Mouse (Mus musculus): ENCODE measurements at regions not wholly inside any gene's neighbourhood (a gene's known extent, or its start where the extent isn't known, plus 50 kb on each side); places are given as distances from the start of the nearest gene placed in this dataset.

- ATAC-seq (replicated peaks; ENCODE audit: low read depth, poor library complexity, severe bottlenecking), result no peak
Observed at GRCm38 (mm10) chr2:109562996-109563395, 111.5 kb upstream of the Bdnf start.

- ATAC-seq (replicated peaks; ENCODE audit: low read depth, poor library complexity, severe bottlenecking), result no peak
Observed at GRCm38 (mm10) chr2:109576946-109577345, 97.6 kb upstream of the Bdnf start.

GRCm38 (mm10) chr2:109578870-109579310, 95.6 kb upstream of the Bdnf start:
- ATAC-seq (replicated peaks; ENCODE audit: low read depth, poor library complexity, severe bottlenecking), result no peak

- no peak for ATAC-seq (replicated peaks; ENCODE audit: low read depth, poor library complexity, severe bottlenecking)
Observed at GRCm38 (mm10) chr2:109618341-109619058, 56.0 kb upstream of the Bdnf start.

- ATAC-seq (replicated peaks; ENCODE audit: low read depth, poor library complexity, severe bottlenecking), result no peak
Observed at GRCm38 (mm10) chr2:109619676-109620075, 54.8 kb upstream of the Bdnf start.

DNA sequence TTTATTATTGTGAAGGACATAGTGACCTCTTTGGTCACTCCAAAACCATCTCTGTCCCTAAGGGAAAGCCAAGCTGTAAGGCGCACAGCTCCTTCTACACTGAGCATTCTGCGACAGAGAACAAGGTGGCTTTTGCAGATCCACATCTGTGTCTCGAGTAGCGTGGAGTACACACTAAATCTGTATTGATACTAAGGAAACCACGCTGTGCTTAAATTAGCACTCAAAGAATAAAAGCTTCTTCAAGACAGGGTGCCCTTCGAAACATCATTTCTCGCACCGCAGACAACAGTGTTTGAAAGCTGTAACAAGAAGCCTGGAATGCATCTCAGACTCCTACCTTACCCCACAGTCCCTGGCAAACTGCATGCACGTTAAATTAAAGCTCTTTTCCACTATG, 52.9 kb upstream of the Bdnf start:
- ATAC-seq (replicated peaks; ENCODE audit: low read depth, poor library complexity, severe bottlenecking), result no peak

Data from common myeloid progenitor, adult 5-6 weeks (primary cell).